Mouse (Mus musculus): ENCODE measurements around the gene Il2ra.

- TF ChIP-seq POLR2A (IDR thresholded peaks at IDR 0.05; ENCODE audit: extremely low read depth, insufficient read depth, low read length) (no peak), CTCF (IDR thresholded peaks at IDR 0.05; ENCODE audit: extremely low read depth, insufficient read depth, low read length) (no peak)
These were observed 40.1 kb downstream of the Il2ra start for GRCm38 (mm10) chr2:11682712-11683111.
